Mouse (Mus musculus): Measurements from ENCODE around the gene Fam177a.
"Not testable (repeated sequence)": the region's sequence is repeated elsewhere in the genome, so short reads cannot be mapped to it uniquely, and the experiment has no call there.

Gene Fam177a

DNA sequence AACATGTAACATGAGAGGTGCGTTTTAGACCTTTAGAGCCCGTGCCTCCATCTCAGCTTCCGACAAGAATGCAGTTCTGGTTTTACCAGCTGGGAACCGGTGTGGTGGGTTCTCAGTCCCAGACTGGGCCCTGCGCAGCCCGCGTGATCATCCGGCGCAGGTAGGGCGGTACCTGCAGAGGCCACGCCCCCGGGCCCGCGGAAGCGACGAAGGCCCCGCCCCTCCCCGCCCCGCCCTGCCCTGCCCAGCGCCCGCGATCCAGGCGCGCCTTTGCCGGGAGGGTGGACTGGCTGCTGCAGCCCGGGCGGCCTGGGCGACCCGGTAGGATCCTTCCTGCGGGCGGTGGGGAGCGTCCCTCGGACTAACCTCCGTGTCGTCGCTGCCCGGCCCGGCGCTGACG is at the start of gene Fam177a:
Gene Fam177a, plus strand, starts transcription at position 228 of the 400 bp plus-strand sequence.
- not testable (repeated sequence) for DNase-seq (ENCODE audit: low read depth)

- DNase-seq (ENCODE audit: low read depth), result no peak
Observed at GRCm38 (mm10) chr12:55075296-55075695, 49.0 kb upstream of the Fam177a start.

- peak; percentile 53 for DNase-seq (ENCODE audit: low read depth)
Observed at GRCm38 (mm10) chr12:55078706-55079105, 45.6 kb upstream of the Fam177a start.

- DNase-seq (ENCODE audit: low read depth), result peak; percentile 95
Observed at GRCm38 (mm10) chr12:55079726-55080600, 44.3 kb upstream of the Fam177a start, which contains the start of the genes 2700097O09Rik and Srp54a. Gene 2700097O09Rik, minus strand, starts transcription at chr12:55080110. Gene Srp54a, plus strand, starts transcription at chr12:55080262.

- peak; percentile 29 for DNase-seq (ENCODE audit: low read depth)
Observed at GRCm38 (mm10) chr12:55080601-55080942, 43.7 kb upstream of the Fam177a start.

- DNase-seq (ENCODE audit: low read depth), result not testable (repeated sequence)
Observed at GRCm38 (mm10) chr12:55092127-55092526, 32.1 kb upstream of the Fam177a start.

- not testable (repeated sequence) for DNase-seq (ENCODE audit: low read depth)
Observed at GRCm38 (mm10) chr12:55112616-55113015, 11.7 kb upstream of the Fam177a start.

GRCm38 (mm10) chr12:55124731-55125130 is 462 bp downstream of the Fam177a start:
- DNase-seq (ENCODE audit: low read depth), result not testable (repeated sequence)

- not testable (repeated sequence) for DNase-seq (ENCODE audit: low read depth)
Observed at GRCm38 (mm10) chr12:55135540-55135939, 11.3 kb downstream of the Fam177a start.

GRCm38 (mm10) chr12:55137859-55138258 is 13.6 kb downstream of the Fam177a start:
- not testable (repeated sequence) for DNase-seq (ENCODE audit: low read depth)

- not testable (repeated sequence) for DNase-seq (ENCODE audit: low read depth)
Observed at GRCm38 (mm10) chr12:55154559-55155448, 30.5 kb downstream of the Fam177a start, which contains the start of gene Srp54b. Gene Srp54b, plus strand, starts transcription at chr12:55155104.

- DNase-seq (ENCODE audit: low read depth), result not testable (repeated sequence)
Observed at GRCm38 (mm10) chr12:55155449-55155783, 31.1 kb downstream of the Fam177a start.

DNA sequence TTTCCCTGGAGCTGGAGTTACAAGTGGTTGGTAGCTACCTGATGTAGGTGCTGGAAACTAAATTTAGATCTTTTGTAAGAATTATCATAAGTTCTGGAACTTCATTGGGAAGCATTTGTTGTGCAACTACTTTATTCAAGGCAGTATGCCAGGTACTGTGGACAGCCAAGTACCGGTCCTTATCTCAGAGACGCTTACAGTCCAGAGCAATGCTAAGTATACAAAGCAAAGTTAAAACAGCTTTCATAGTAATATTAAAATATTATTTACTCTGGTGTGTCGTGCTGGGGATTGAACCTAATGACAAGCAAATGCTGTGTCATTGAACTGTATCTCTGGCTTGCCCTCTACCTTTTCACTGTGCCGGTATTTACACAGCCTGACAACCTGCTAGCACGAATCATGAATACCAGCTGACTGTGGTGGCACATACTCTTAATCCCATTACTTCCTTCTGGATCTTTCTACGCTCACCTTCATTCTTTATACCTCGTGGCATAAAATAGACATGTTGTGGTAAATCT is 42.8 kb downstream of the Fam177a start:
- DNase-seq (ENCODE audit: low read depth), result not testable (repeated sequence)

- not testable (repeated sequence) for DNase-seq (ENCODE audit: low read depth)
Observed at GRCm38 (mm10) chr12:55187686-55188085, 63.4 kb downstream of the Fam177a start.

GRCm38 (mm10) chr12:55189127-55189526 is 64.9 kb downstream of the Fam177a start:
- not testable (repeated sequence) for DNase-seq (ENCODE audit: low read depth)
